Mouse (Mus musculus) urinary bladder, postnatal 0 days (tissue): ENCODE measurements around the gene Hivep1. TPM values are rescaled to one million over a fixed set of nuclear protein-coding genes. Genes with fewer than 3 reads are reported as not detected.

Source experiments
- polyA plus RNA-seq: library from polyadenylated mRNA; unstranded; fragments of >200 nt; fragmentation: Nextera tagmentation; extraction: Ambion mirVana; gene quantifications from 2 replicates; pipeline ENCODE4 v1.2.1, GENCODE M21; 2015

The Hivep1 gene
- 3.6 and 5.0 TPM in 2 replicates for polyA plus RNA-seq

GRCm38 (mm10) chr13:42051961-42052695 is at the start of gene Hivep1:
Gene Hivep1 (plus strand): TSS chr13:42052021.

Other genes with a start within 250 kb of the Hivep1 start
- 24.8 and 34.2 TPM in 2 replicates for gene Adtrp, start 204.3 kb upstream of the Hivep1 start, polyA plus RNA-seq
- gene Edn1, start 249.5 kb downstream of the Hivep1 start, polyA plus RNA-seq = 4.2 and 4.8 TPM in 2 replicates